Mouse (Mus musculus) erythroid progenitor cell, adult 5-6 weeks (primary cell): ENCODE data around the gene B4galnt4. TPM values are rescaled to one million over a fixed set of nuclear protein-coding genes. Genes with fewer than 3 reads are reported as not detected.
"Not testable (repeated sequence)": the region's sequence is repeated elsewhere in the genome, so short reads cannot be mapped to it uniquely, and the experiment has no call there.

Source experiments
- ATAC-seq: replicated peaks from 2 replicates; pipeline ENCODE4 v1.8.0; 2016; ENCODE audit warnings: moderate number of reproducible peaks, mild to moderate bottlenecking, moderate TSS enrichment, inconsistent platforms; ENCODE audit not compliant: poor library complexity, low FRiP score, severe bottlenecking
- total RNA-seq, 2 experiments: library from RNA; stranded (forward) in 1 of 2; stranded (reverse) in 1 of 2; fragments of 150-400 nt in 1 of 2; fragments of 186-747, 209-891 nt in 1 of 2; gene quantifications; 2 replicates each; pipeline versions ENCODE4 v1.2.3 to v1.2.4; 2015 to 2017; ENCODE audit warnings: low replicate concordance in 2 of 2

Gene B4galnt4
- not detected in 2 replicates for total RNA-seq (2015; ENCODE audit: low replicate concordance)
- total RNA-seq (2017; ENCODE audit: low replicate concordance) = 0.26 TPM in 1 of 2 replicates, not detected in the other

- 0 out of 2 replicates have a peak, but pooled peaks have one; percentile 44 for ATAC-seq
Measured at GRCm38 (mm10) chr7:141060426-141061242, at the start of gene B4galnt4. Gene B4galnt4 (plus strand): TSS chr7:141061104.

DNA sequence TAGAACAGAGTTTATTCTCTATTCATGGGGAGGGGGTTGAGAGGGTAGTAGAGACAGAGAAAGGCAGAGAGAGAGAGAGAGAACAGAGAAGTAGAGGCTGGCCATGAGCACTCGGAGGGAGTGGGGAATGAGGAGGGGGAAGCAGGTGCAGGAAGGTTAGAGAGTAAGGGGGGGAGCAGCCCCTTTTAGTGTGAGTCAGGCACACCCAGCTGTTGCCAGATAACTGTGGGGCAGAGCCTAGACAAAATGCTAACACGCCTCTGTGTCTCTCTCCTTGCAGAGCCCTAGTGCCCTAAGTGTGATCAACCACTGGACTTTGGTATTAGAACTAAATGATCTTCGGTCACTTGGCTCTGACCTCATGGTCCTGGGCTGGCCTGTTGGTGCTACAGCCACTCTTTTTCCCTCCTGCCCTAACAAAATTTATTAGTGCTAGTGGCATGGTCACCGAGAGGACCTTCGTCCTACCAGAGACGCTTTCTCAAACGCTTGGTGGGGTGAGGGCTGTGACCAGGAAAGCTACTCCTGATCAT, 49.6 kb upstream of the B4galnt4 start:
- 0 out of 2 replicates have a peak, but pooled peaks have one; percentile 26 for ATAC-seq

DNA sequence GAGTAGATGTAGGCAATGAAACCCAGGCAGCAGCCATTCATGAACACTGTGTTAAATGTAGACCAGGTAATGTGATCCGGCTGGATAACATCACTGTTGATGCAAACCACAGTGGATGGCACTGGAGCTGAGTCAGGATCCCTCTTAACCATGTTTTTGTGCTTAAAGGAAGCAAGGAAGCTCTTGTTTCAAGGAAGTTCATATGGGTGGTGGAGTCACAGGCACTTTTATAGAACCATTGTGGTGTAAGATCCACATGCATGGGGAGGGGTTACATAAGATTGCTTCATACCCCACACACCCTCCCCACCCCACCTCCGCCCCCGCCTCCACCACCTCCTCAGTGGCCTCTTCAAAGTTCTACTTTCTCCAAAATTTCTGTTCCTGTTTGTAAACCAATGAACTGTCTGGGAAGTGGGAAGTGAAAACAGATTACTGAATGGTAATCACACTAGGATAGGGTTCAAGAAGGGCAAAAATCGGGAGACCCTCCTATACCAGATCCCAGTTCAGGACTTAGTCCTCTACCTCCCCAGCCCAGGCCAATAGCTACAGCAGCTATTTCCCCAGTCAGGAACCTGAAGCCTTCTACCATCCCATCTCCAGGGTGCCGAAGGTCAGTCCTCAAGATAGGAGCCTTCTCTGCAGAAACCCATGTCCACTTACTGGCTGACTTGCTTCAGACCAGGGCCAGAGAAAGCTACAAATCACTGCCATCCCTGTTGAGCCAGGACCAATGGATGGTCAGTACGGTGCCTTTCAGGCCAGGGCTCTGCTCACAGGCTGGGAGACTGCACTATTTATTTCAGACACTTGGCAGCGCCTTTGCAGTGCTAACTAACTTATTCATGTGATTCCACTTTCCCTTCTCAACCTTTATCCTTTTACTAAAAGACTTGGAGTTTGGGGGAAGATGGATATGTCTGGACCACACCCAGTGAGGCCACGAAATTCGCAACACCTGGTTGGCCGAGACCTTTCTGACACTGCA, 43.9 kb upstream of the B4galnt4 start:
- no peak for ATAC-seq

- ATAC-seq = not testable (repeated sequence)
Measured at GRCm38 (mm10) chr7:141017824-141018223, 43.1 kb upstream of the B4galnt4 start, which contains the start of gene Ifitm6. Gene Ifitm6 (minus strand): TSS chr7:141017924.

GRCm38 (mm10) chr7:141019028-141019427, 41.9 kb upstream of the B4galnt4 start:
- no peak for ATAC-seq

GRCm38 (mm10) chr7:141021489-141022449, 39.1 kb upstream of the B4galnt4 start:
- no peak for ATAC-seq

DNA sequence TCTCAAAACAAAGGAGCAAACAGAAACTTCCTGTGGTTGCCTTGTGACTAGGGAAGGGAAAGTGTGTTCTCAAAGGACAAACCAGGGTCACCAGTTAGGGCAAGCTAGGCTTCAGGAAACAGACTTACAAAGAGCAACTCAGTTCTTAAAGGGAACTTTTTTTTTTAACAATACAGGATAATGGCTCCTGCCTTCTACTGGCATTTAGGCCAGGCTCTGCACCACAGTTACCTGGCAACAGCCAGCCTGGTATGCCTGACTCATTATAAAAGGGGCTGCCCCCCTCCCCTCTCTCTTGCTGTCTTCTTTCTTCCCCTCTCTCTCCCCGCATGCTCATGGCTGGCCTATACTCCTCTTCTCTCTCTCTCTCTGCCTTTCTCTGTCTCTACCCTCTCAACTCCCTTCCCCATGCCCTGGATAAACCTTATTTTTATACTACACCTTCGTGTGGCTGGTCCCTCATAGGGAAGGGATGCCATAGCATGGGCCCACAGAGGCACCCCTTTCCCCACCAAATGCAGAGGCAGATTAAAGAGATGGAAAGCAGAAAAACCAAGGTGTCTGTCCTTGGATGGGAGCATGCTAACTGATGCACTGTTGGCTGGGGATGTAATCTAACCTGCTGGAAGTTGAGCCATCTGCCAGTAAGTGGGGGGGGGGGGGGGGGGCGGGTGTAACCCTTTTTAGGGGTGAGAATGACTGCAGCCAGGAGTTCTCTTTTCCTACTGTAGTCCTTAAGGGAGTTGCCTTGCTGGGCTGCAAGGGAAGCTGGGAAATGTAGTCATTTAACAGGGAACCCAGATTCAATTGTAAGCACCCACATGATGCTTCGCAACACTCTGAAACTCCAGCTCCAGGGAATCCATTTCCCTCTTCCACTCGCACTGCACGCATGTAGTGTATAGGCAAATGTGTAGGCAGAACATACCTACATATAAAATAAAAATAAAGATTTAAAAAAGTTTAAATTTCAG, 35.8 kb upstream of the B4galnt4 start:
- ATAC-seq = no peak

DNA sequence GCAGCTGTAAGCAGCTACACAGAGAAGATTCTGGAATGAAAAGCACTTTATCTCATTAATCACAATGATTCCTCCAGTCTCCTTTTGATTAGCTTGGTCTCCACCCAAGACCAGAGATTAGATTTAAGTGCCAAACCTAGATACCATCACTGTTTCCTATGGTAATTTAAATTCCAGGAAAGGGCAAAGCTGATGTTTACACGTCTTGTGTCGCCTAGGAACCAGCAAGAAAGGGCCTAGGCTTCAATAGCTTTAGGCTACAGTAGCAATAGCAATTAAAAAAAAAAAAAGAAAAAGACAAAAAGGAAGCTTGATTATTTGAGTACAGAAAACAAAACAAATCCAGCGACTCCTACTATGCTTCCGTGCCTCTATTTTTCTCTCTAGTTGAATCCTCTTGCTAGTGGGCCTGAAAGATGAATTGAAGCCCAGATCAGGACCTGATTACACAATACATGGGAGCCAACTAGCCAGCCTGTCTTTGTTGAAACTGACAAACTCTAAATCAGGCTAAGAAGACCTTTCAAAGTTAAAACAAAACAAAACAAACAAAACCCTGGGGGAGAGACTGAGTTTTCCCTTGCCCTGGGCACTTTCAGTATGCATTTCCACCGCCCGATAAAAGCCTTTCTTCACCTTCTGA, 34.7 kb upstream of the B4galnt4 start:
- no peak for ATAC-seq

DNA sequence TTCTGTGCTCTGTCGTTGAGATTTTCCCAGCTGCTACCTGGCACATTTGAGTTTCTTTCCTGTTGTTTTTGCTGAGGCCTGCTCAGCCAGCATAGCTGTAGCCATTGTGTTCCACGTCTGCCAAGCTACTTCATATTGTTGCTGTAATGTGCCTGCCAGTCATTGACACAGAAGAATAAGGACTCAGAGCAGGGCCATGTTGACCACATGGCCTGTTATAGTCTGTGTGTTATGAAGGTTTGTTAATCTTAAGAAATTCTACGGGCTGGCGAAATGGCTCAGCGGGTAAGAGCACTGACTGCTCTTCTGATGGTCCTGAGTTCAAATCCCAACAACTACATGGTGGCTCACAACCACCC, 34.2 kb upstream of the B4galnt4 start:
- no peak for ATAC-seq

GRCm38 (mm10) chr7:141028831-141029230, 32.1 kb upstream of the B4galnt4 start, which contains the start of gene Gm17387:
Gene Gm17387 (plus strand): TSS chr7:141029131.
- ATAC-seq = no peak

DNA sequence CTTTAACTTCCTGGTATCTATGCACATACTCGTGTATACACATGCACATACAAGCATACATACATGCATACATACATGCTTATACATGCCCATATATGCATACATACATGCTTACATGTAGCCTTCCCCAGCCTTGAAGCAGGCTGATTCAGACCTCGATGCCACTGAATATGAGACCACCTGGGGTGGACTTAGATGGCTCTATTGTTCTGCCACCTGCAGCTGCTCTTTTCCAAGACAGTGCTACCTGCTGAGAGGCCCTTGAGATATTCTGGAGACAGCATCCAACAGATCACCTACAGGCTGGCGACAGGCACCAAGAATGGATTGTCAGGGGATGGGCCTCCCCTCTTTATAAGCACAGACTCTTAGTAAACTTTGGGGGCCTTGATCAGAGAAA, 30.5 kb upstream of the B4galnt4 start:
- ATAC-seq = no peak

GRCm38 (mm10) chr7:141032458-141033167, 28.3 kb upstream of the B4galnt4 start:
- ATAC-seq = peak; percentile 45; the same call in 1 of the 2 replicates

- ATAC-seq = not testable (repeated sequence)
Measured at GRCm38 (mm10) chr7:141036624-141037023, 24.3 kb upstream of the B4galnt4 start.

GRCm38 (mm10) chr7:141038090-141039032, 22.5 kb upstream of the B4galnt4 start:
- peak; percentile 41 for ATAC-seq

- ATAC-seq = no peak
Measured at GRCm38 (mm10) chr7:141039386-141040107, 21.4 kb upstream of the B4galnt4 start.
